Mouse (Mus musculus): ENCODE measurements at regions not wholly inside any gene's neighbourhood (a gene's known extent, or its start where the extent isn't known, plus 50 kb on each side); places are given as distances from the start of the nearest gene placed in this dataset.
"Not testable (repeated sequence)": the region's sequence is repeated elsewhere in the genome, so short reads cannot be mapped to it uniquely, and the experiment has no call there.

DNA sequence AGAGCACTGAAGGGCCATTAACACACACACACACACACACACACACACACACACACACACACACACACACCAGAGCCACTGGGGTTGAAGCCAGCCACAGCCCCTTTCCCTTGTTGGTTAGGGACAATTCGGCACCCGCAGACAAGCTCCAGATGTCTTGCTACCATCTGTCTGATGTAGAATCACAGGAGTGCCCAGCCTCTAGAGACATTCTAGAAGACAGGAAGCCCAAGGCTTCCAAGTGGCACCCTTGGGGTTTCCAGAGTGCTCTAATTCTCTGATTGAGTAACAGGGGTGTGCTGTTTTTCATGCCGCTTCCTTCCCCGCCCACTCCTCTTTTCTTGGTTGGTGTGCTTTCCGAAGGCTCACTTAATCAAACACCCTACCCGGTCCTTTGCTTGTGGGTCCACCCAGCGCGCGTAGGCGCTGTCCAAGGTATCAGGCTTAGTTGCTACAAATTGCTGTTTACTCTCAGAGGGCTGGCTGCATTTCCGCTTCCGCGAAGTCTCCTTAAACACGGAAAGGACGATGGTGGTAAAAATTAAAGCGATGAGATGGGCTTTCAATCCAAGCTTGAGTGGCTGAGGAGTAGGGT, 59.5 kb upstream of the Zbtb18 start:
- peak; percentile 28 for DNase-seq

DNA sequence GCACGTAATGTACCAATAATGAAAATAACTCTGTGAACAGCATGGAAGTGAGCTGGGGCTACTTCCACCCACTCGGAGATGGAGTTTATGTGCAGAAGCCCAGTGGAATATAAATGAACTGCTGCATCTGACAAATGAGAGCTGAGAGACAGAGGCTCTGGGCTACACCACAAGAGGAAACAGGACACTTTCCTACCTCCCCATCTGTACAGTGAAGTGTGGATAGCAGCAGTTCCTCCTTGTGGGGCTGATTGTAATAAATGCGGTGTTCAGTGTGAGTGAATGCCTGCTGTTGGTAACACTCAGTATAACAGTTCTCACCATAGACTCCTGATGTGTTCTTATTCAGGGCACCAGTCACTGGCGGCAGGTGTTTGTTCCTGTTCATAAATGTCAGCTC, 60.0 kb upstream of the Zbtb18 start:
- no peak for DNase-seq

GRCm38 (mm10) chr1:177378112-177378511, 64.0 kb upstream of the Zbtb18 start:
- no peak for DNase-seq

DNA sequence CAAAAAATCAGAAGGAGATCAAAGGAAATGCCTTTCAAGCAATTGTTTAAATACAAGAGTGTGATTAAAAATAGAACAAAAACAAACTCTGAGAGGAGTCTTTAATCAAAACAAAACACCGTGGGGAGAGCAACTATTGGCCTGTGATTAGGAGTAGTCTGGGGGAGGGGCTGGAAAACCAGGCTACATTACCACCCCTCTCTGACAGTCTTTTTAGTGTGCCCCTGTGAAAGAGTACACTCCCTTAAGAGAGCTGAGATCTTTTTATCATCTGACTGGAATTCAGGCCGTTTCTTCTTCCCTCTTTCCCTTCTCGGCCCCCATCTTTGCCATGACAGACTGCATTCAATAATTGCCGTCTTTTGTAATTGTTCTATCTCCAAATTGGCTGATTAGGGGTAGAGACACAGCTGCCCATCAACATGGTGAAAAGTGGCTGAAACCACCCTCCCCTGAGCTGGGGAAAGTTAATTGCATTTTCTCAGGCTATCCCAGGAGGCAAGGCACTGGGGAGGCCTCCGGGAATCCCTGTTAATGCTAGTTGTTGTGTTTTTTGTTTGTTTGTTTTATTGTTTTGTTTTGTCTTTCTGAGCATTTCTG, 68.8 kb upstream of the Zbtb18 start:
- DNase-seq: no peak

DNA sequence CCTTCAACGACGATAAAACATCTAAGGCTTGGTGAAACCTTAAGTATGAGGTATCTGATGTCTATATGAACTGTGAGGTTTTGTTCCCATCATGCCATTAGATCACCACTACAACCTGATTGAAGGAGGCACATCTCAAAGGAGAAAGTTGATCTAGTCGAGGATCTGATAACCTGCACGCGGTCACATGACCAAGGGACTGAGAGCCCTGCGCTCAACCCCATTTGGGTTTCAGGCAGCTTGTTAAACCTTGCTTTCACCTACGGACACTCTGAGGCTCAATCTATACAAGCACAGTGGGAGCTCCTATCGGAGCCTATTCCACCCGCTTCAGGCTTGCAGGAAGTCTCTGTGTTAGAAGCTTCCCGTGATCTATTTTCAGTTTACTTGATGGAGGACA, 70.1 kb upstream of the Zbtb18 start:
- DNase-seq: no peak

DNA sequence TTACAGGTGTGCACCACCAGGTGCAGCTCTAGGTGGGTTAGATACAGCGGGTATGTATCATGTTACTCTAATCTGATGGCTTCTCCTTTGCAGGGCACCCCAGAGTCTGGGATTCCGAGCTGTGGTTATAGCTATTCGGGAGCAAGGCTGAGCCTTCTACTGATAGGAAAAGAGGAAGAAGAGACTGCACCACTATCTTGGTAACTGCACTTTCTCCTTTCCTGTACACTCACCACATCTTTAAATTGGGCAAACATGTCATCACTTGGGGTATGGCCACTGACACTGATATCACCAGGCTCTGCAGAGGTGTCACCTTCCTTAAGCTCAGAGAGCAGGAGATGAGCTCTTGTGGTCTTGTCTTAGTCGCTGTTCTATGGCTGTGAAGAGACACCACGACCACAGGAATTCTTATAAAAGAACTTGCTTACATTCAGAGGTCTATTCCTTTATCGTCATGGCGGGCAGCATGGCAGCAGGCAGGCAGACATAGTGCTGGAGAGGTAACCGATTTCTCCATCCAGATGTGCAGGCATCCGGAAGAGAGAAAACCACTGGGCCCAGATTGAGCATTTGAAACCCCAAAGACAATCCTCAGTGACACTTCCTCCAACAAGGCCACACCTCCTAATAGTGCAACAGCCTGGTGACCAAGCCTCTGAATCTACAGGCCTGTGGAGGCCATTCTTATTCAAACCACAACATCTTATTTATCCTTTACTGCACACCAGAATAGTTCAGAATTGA, 74.1 kb upstream of the Zbtb18 start:
- no peak for DNase-seq

- no peak for DNase-seq
Observed at GRCm38 (mm10) chr1:177366914-177367313, 75.2 kb upstream of the Zbtb18 start.

DNA sequence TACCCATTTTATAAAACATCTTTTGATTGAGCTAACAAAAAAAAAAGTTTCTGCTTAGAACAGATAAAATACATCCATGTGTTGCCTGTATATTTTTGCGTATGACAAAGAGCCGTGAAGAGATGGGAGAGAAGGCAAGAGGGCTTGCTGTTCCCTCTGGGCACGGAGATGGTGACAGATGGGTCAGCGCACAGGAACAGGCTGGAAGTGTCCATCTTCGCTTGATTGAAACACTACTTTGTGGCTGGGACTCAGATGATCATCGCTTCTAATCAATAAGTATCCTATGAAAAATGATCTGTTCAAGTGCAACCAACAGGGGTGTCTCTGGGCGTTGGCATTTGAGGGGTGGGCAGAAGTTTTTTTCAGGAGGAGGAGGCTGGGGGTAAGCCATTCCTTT, 75.7 kb upstream of the Zbtb18 start:
- DNase-seq: no peak

GRCm38 (mm10) chr1:177364355-177364754, 77.8 kb upstream of the Zbtb18 start:
- DNase-seq: no peak

- no peak for DNase-seq
Observed at GRCm38 (mm10) chr1:177362398-177362797, 79.8 kb upstream of the Zbtb18 start.

DNA sequence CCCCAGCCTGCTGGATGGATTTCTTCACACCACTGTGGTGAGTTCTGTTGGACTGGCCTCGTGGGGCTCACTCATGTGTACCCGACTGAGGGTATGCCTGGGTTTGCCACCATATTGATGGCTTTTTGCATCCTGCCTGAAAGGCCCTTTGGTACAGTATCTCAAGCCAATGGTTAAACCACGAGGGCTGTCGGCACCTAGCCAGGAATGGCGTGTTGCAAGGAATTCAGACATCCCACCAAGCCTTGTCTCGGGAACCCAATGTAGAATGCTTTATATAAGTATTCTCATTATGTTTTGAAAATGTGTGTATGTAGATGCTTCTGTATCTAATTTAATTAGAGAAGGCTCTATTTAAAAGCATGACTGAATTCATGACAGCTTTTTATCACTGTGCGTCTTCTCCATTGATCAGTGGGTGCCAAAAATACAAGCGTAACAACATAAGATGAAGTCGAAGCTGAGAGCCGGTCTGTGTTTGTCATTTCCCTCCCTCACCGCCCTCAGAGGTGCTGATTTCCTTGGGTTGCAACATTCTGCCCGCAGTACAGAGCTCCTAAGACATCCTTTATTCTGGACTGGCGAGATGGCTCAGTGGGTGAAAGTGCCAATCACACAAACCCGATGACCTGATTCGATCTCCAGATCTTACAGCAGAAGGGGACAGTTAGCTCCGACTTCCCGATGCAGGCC, 90.5 kb upstream of the Akt3 start:
- DNase-seq: no peak

DNA sequence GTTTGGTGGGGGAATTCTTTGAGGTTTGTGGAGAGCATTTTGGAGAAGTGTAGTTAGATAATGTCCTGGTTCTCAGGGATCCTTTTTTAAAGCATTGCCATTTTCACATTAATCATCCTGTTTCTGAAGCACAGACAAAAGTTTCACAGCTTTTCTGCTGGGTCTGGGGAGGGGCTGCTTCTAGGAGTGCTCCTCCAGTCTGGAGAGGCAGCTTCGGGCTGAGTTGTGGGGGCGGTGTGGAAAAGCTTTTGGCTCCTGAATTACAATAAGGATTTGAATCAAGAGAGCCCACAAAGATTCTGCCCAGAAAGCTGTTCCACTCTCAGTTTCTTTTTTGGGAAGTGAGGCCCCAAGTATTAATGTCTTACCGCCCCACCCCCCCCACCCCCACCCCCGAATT, 89.2 kb upstream of the Akt3 start:
- DNase-seq: no peak

DNA sequence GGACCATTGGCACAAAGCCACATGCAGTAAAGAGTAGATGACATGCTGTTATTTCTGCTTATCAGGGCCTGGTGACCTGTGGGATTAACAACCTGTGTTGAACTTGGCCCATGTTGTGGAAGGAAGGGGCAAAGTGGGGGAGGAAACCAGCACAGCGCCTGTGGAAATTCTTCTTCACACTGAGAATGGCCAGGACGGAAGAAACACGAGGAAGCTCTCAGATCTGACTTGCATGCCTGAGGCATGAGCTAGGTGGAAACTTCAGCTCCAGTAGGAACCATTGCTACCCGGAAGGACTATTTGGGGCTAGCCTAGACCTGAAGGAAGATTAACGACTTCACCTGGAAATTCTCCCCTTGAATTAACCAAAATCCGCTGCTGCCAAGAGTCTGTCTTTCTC, 88.5 kb upstream of the Akt3 start:
- no peak for DNase-seq

DNA sequence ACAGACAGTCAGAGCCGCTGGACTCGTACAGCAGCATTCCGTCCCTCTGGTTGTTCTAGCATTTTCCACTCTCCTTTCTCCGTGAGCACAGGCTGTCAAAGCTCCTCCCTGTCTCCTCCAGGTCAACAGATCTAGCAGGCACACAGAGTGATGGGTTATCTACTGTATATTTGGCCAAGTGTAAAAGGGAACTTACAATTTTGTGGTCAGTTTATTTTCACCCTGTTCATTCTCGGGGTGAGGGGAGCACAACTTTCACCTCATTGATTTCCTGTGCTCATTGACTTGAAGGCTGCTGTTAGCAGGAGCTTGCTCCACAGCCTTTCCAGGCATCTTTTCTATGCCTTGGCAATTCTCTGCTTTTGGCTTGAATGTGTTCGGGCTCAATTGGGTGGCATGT, 87.5 kb upstream of the Akt3 start:
- DNase-seq: no peak

- no peak for DNase-seq
Observed at GRCm38 (mm10) chr1:177343949-177344348, 85.9 kb upstream of the Akt3 start.

GRCm38 (mm10) chr1:177343121-177343520, 85.1 kb upstream of the Akt3 start:
- DNase-seq: no peak

- no peak for DNase-seq
Observed at GRCm38 (mm10) chr1:177340232-177340631, 82.2 kb upstream of the Akt3 start.

DNA sequence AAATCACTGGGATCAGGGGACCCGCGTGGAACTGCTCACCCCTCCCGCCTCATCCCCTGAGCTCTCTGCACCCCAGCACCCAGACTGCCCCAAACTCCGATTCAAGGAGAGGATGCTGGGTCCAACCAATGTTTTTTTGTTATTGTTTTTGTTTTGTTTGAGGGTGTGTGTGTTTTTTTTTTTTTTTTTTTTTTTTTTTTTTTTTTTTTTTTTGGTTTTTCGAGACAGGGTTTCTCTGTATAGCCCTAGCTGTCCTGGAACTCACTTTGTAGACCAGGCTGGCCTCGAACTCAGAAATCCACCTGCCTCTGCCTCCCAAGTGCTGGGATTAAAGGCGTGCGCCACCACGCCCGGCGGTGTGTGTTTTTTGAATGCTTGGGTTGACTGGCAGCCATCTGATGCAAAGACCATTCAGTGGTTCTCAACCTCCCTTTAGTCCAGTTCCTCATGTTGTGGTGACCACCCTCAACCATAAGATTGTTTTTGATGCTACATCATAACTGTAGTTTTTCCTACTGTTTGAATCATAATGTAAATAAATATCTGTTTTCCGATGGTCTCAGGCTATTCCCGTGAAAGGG, 81.3 kb upstream of the Akt3 start:
- not testable (repeated sequence) for DNase-seq

DNA sequence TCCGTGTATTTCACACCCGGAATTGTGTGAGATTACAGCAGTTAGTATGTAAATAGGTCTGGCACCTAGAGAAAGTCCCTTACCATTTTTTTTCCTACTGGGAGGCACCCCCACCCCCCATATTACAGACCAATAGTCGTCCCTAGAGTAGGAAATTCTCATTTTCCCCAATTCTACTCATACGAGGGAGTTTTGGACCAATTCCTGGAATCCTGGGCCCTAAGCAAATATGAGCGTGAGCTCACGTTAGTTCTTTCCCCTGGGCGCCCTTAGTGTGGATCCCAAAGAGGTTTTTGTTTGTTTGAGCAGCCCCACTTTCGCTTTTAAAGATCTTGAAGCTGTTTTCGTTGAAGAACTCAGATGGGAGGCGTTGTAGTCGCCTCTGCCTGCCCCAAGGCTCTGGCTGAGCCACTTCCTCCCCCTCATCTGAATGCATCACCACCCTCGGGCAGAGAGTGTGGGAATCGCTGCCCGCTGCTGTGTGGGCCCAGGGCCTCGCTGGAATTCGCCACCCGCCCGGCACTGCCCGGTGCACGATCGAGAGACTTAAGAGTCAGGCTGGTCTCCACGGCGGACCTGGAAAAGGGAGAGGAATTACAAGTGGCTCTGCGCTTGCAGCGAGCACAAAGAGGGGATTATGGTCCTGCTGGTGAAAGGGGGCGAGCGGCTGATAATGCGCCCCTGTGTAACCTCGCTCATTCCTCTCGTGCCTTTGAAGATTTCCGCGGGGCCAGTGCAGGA, 80.6 kb upstream of the Akt3 start:
- DNase-seq: peak; percentile 51

DNA sequence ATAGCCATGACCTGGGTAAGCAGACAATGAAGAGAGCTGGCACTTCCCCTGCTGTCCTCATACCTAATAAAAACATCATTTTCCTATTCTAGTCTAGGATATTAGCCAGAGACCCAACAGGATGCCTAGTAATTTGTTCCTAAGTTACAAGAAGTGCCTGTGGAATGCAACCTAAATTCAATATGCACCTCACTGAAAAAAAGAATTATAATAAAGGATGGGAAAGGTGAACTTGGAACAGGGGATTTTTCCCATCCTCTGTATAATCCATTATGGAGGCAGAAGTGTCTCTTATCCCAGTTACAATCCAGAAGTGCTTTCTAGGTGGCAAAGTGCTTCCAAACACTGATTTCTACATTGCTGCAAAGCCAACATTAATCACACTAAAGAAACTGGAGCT, 79.8 kb upstream of the Akt3 start:
- no peak for DNase-seq

- no peak for DNase-seq
Observed at GRCm38 (mm10) chr1:177337141-177337540, 79.1 kb upstream of the Akt3 start.

DNA sequence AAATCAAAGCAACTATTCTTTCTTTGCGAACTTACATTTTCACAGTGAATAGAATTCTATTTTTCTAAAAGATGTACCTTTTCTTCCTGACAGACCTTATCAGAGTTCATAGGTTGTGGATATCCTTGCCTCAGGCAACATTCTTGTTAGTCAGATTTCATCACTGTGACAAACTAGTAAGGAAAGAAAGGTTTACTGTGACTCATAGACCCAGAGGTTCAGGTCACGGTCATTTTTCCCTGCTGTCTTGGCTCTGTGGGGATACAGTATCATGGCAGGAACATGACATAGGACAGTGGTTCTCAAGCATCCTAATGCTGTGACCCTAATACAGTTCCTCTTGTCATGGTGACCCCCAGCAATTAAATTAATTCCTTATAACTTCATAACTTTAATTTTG, 78.4 kb upstream of the Akt3 start:
- no peak for DNase-seq

GRCm38 (mm10) chr1:177335961-177336360, 78.0 kb upstream of the Akt3 start:
- DNase-seq: no peak

Data from lung, postnatal 14 days (tissue).